Mouse (Mus musculus) ovary, adult 18-20 months (tissue): ENCODE measurements at regions not wholly inside any gene's neighbourhood (a gene's known extent, or its start where the extent isn't known, plus 50 kb on each side); places are given as distances from the start of the nearest gene placed in this dataset.

ENCODE experiments used
- DNase-seq: peaks from one replicate; pipeline ENCODE4 v3.0.0; 2022; ENCODE audit warnings: low spot score, mixed read lengths

- no peak for DNase-seq
Measured at GRCm38 (mm10) chr12:13042934-13043333, 101.2 kb upstream of the Mycn start.

DNA sequence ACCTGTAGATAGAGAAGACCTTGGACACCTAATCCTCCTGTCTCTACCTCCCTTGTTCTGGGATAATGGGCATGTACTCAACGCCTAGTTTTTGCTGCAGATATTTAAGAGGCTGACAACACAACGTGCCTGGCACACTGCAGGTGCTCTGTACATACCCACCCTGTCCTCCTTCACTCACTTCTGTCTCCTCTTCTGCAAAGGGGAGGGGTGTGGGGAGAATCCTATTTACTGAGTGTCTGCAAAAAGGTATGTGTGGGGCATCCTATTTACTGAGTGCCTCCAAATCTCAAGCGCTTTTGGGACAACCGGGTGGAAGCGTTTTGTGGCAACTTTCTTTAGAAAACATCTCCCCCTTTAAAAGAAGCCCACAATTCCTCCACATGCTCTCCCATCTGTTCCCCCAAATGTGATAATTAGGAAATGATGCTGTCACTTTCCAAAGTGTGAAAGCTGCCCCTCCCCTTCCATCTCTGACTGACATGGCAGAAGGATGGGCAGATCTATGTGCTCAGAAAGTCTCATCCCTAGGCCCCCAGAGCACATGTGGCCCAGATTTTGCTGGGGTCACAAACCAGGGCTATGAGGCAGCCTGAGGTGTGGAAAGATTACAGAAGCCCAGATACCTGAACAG is 93.5 kb upstream of the Mycn start:
- DNase-seq = no peak

DNA sequence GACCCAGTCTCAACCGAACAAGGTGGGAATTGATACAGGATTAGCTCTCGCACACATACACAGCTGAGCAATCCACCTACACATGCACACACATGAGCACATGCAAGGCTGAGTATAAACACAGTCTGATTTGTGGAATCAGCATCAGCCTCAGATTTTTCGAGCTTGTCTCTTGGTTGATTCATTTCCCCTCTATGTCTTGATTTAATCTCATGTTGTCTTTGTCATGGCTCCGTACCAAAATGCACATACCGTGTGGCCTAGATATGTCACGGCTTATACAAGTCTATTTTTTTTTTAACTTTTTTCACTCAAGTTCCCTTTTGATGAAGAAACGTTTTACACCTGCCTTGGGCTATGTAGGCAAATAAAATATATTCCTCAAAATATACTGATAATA is 88.6 kb upstream of the Mycn start:
- no peak for DNase-seq

- no peak for DNase-seq
Measured at GRCm38 (mm10) chr12:13028086-13028485, 86.4 kb upstream of the Mycn start.

- DNase-seq = no peak
Measured at GRCm38 (mm10) chr12:13026041-13026580, 84.4 kb upstream of the Mycn start.

DNA sequence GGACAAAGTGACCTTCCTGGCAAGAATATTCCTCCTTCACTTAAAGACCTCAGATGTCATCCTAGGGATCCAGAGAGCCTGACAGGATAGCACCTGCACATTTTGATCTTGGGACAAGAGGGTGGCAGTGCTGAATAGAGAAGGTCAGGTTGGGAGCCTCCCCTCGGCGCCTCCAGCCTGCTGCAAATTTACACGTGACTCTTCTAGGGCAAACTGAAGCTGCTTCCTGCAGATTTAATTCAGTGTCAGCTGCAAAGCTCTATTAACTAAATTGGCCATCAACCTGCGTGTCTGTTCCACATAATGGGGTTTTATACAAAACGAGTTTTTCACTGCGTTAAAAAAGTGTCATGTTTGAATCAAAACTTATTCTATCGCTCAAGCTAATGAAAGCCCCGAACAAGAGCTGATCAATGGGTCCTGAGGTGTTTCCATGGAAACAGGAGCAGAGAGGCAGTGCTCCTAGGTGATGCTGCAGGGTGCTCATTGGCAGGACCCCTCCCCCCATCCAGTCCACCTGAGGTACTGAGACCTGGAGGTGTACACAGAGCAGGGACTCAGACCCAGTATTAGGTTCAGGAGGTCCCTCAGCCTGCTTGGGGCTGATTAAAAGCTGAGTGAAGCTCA is 82.6 kb upstream of the Mycn start:
- no peak for DNase-seq

DNA sequence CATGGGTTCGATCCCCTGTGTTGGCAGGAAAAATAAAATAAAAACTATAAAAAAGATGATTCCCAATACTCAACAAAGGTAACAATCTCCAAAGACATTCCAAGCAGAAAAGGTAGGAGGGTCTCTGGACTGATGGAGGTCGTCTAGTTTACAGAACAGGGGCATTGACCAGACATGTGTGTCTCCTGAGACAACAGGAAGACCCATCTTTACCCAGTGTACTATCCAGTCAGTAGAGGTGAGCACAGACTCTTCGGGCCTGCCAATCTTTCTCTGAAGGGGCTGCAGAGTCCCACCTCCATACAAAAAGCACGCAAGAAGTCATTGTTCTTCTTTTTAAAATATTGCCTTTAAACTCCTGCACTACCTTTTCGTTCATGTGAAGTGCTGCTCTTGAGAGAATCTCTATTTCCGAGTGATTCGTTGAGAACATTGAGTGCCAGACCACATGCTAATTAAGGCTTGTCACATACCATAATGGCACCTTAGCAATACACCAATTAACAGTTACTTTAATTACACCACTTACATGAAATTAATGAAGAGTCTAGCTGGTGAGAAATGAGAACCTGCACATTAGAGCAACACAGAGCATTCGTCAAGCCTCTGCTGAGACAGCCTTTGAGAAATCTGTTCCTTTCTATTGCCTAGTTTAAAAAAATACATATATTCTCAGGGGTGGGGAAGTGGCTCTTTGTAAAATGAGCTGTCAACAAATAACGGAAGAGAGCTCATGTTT is 69.5 kb upstream of the Mycn start:
- no peak for DNase-seq

DNA sequence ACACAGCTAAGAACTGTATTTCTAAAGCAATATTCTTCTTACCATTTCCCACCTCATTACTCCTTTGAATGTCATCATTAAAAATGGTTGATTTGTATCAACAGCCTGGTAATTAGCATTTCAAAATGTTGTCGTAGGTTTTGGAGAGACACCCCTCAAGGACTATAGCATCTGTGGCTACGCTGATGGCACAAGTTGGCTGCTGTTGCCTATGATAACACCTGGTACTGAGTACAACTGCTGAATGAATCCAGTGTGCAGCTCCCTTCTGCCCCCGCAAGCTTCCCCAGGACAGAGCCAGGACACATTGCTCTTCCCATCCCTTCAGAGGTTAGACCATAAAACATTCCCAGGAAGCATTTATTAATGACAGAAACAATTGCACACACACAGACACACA is 68.7 kb upstream of the Mycn start:
- no peak for DNase-seq

DNA sequence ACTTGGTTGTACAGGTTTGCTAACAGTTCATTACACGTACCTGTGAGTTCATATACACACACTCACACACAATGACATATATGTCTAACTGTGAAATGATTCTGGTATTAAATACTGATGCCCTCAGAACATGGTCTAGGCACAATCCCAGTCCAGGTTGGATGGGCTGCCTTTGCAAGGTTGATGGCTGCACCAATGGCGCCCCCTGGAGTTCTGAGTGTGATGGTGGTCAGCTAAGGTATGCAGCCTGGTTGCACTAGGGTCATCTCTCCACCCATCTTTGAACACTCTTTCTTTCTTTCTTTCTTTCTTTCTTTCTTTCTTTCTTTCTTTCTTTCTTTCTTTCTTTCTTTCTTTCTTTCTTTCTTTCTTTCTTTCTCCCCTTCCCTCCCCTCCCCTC is 67.8 kb upstream of the Mycn start:
- no peak for DNase-seq

DNA sequence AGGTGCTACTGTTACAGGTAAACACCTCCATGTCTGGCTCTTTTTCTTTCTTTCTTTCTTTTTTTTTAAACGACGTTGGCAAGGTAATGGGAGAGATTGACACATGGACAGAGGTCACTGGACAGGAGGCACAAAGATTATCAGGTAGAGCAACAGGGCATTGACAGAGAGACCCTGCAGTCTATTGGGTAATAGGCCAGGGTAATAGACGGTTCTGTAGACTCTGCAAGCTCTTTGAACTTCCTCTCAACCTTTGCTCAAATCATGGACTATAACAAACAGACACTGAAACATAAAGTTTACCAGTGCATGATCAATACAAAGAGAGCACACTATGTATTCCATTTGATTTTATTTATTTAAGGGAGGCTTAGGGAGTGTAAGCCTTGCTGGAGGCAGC is 61.0 kb upstream of the Mycn start:
- no peak for DNase-seq

- no peak for DNase-seq
Measured at GRCm38 (mm10) chr12:13002069-13002590, 60.4 kb upstream of the Mycn start.

- no peak for DNase-seq
Measured at GRCm38 (mm10) chr12:12995974-12996361, 54.3 kb upstream of the Mycn start.

GRCm38 (mm10) chr12:12995061-12995973 is 53.6 kb upstream of the Mycn start:
- peak; percentile 23 for DNase-seq

- DNase-seq = no peak
Measured at GRCm38 (mm10) chr12:12993894-12994714, 52.4 kb upstream of the Mycn start.
